Comparison of ENCODE assay signal across 16 mouse cellular contexts in the genomic region with DNA sequence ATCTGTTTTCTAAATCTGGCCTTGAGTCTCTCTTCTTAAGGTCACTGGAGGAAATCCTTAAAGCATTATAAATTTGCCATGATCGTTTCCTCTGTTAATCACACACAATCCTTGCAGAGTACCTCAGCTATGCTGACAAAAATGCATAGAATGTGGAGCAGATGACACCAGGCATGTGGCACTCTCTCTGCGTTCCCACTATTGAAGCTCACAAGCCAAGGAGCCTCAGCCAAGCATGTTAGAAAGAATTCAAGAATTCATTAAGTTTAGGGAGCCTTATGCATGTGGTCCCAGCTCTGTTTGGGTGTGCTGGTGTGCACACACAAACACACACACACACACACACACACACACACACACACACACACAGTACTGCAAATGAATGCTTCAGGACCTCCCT.
DNase-seq lines count a peak whose midpoint lies in the region.
"Had no signal": no experiment of that assay in that cellular context is flagged by ENCODE, and none has a peak within 500 bp of the region (broad histone marks: within the 10 kb centered on the region; RNA-seq: fewer than 3 reads in every experiment).

No protein-coding gene starts in this region.

- peak; percentile 27 for DNase-seq in embryo, embryonic 10.5 days (ENCODE audit: low spot score)
- no peak for DNase-seq in embryo, embryonic 9.5 days (ENCODE audit: extremely low spot score)
- peak; percentile 17 for DNase-seq in heart, adult 11 months
- no peak for DNase-seq in heart, postnatal 14 days
- peak; percentile 73 for DNase-seq in Muller cell, postnatal 12 days (ENCODE audit: inconsistent ontology term)
- peak; percentile 54 for DNase-seq in mesoderm, embryonic 11.5 days (ENCODE audit: low read depth, low spot score)
- DNase-seq in thymus, postnatal 4 days, result no peak
- DNase-seq: adrenal gland, postnatal 14 days; B cell, adult 2 months; cerebellum, adult 18-20 months; cerebellum, adult 9-11 months; cerebellum, postnatal 36 days; gastrocnemius, adult 2 months; gastrocnemius, postnatal 25 days; heart, postnatal 4 days; kidney, adult 11 months had no signal

- intact Hi-C loops in heart, postnatal 14 days (cut with DNase I), result no loop called here

Comparison
In these comparisons a context has a peak if more than half of its experiments do, and no peak if none do; other contexts are left out.
1. DNase-seq: peak in embryo, embryonic 10.5 days (single experiment), heart, adult 11 months (single experiment), Muller cell, postnatal 12 days (single experiment) and mesoderm, embryonic 11.5 days (single experiment); none in embryo, embryonic 9.5 days (single experiment), heart, postnatal 14 days (0 of 2) and thymus, postnatal 4 days (single experiment).